10 mouse cellular contexts compared by ENCODE assay signal in the genomic region with DNA sequence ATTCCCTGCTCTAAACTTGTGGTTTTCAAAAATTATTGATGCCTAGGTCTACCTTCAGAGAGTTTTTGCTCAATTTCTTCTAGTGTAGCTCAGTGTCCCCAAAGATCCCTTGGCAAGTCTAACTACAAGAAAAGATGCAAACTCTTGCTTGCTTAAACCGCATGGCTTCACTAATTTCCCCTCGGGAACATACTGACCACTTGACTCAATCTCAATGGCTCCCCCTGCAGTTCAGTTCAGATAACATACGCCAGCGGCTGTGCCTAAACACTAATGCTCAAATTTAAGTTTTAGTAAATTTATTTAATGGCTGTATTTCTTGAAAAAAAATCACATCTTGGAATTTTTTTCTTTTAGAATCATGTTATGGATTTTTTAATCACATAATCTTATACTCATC. TPM values are rescaled to one million over a fixed set of nuclear protein-coding genes. Genes with fewer than 3 reads are reported as not detected.
DNase-seq lines count a peak whose midpoint lies in the region; ATAC-seq and TF ChIP-seq lines count a peak whose summit lies in the region.
"Had no signal": no experiment of that assay in that cellular context is flagged by ENCODE, and none has a peak within 500 bp of the region (broad histone marks: within the 10 kb centered on the region; RNA-seq: fewer than 3 reads in every experiment).

No protein-coding gene starts in this region.

- DNase-seq in midbrain, postnatal 0 days (ENCODE audit: low spot score), result peak; percentile 54
- peak; percentile 11 for DNase-seq in WW6 (ENCODE audit: low read depth, low spot score)
- peak; percentile 52 to 58 for DNase-seq in cerebellum, adult 2 months
- peak; percentile 24 for DNase-seq in gastrocnemius, postnatal 10 days
- peak; percentile 47 to 61 for DNase-seq in kidney, postnatal 4 days
- no peak for DNase-seq in neural tube, embryonic 10.5 days (ENCODE audit: extremely low spot score, low spot score)

- no peak for TF ChIP-seq POLR2A in cerebellum, adult 2 months (IDR thresholded peaks at IDR 0.05; ENCODE audit: borderline replicate concordance, insufficient read depth, low read length)

- no peak overlapping the region for H3K9ac ChIP-seq in midbrain, postnatal 0 days (replicated peaks; ENCODE audit: low read length, poor library complexity, severe bottlenecking)
- no peak overlapping the region for H3K9ac ChIP-seq in midbrain, embryonic 13.5 days (replicated peaks)
- H3K9ac ChIP-seq: embryonic facial prominence, embryonic 12.5 days; limb, embryonic 13.5 days had no signal

- H3K36me3 ChIP-seq in midbrain, postnatal 0 days (ENCODE audit: insufficient read depth, low read length), result no peaks in the 10 kb centered on the region
- no peaks in the 10 kb centered on the region for H3K36me3 ChIP-seq in midbrain, embryonic 13.5 days
- H3K36me3 ChIP-seq: embryonic facial prominence, embryonic 12.5 days; limb, embryonic 13.5 days had no signal

- ATAC-seq in midbrain, postnatal 0 days (ENCODE audit: low FRiP score), result no peak
- no peak for ATAC-seq in midbrain, embryonic 13.5 days
- ATAC-seq in megakaryocyte progenitor cell, adult 5-6 weeks (replicated peaks; ENCODE audit: poor library complexity), result peak; percentile 96

- no peak overlapping the region for H3K27ac ChIP-seq in midbrain, postnatal 0 days (ENCODE audit: low read depth, low read length)
- no peak overlapping the region for H3K27ac ChIP-seq in midbrain, embryonic 13.5 days
- no peak overlapping the region for H3K27ac ChIP-seq in cerebellum, adult 2 months (ENCODE audit: insufficient read depth, low read length)
- H3K27ac ChIP-seq: embryonic facial prominence, embryonic 12.5 days; limb, embryonic 13.5 days had no signal

- no peaks in the 10 kb centered on the region for H3K9me3 ChIP-seq in midbrain, postnatal 0 days (ENCODE audit: low read length)
- H3K9me3 ChIP-seq in midbrain, embryonic 13.5 days, result no peaks in the 10 kb centered on the region
- H3K9me3 ChIP-seq: embryonic facial prominence, embryonic 12.5 days; limb, embryonic 13.5 days had no signal

- H3K4me3 ChIP-seq in midbrain, postnatal 0 days (ENCODE audit: low read depth, low read length), result no peak overlapping the region
- H3K4me3 ChIP-seq in midbrain, embryonic 13.5 days (replicated peaks), result no peak overlapping the region
- H3K4me3 ChIP-seq in cerebellum, adult 2 months (replicated peaks; ENCODE audit: insufficient read depth, low read depth, low read length), result no peak overlapping the region
- H3K4me3 ChIP-seq: embryonic facial prominence, embryonic 12.5 days; limb, embryonic 13.5 days had no signal

- peak; percentile 58 for TF ChIP-seq CTCF in midbrain, postnatal 0 days (IDR thresholded peaks at IDR 0.05)
- peak; percentile 60; the same call in 1 of the 2 replicates for TF ChIP-seq CTCF in cerebellum, adult 2 months (IDR thresholded peaks at IDR 0.05; ENCODE audit: borderline replicate concordance, insufficient read depth, low read depth, low read length)

- WGBS in midbrain, postnatal 0 days, result 41% methylated on average over 4 of the region's 4 CpGs
- WGBS in midbrain, embryonic 13.5 days, result 48% methylated on average over 4 of the region's 4 CpGs
- WGBS in cerebellum, adult 2 months, result 39% methylated on average over 4 of the region's 4 CpGs

- H3K4me2 ChIP-seq in midbrain, postnatal 0 days (ENCODE audit: low read depth, low read length, poor library complexity, severe bottlenecking), result no peak overlapping the region
- no peak overlapping the region for H3K4me2 ChIP-seq in midbrain, embryonic 13.5 days (replicated peaks)
- H3K4me2 ChIP-seq: embryonic facial prominence, embryonic 12.5 days; limb, embryonic 13.5 days had no signal

- H3K27me3 ChIP-seq in midbrain, postnatal 0 days (ENCODE audit: insufficient read depth, low read length), result no peaks in the 10 kb centered on the region
- no peaks in the 10 kb centered on the region for H3K27me3 ChIP-seq in midbrain, embryonic 13.5 days
- H3K27me3 ChIP-seq in cerebellum, adult 2 months (ENCODE audit: control insufficient read depth, insufficient read depth, low read length), result no peaks in the 10 kb centered on the region
- H3K27me3 ChIP-seq: embryonic facial prominence, embryonic 12.5 days; limb, embryonic 13.5 days had no signal

- H3K4me1 ChIP-seq in midbrain, postnatal 0 days (ENCODE audit: insufficient read depth, low read length), result no peaks in the 10 kb centered on the region
- no peaks in the 10 kb centered on the region for H3K4me1 ChIP-seq in midbrain, embryonic 13.5 days (replicated peaks)
- no peaks in the 10 kb centered on the region for H3K4me1 ChIP-seq in cerebellum, adult 2 months (ENCODE audit: control insufficient read depth, insufficient read depth, low read length)
- H3K4me1 ChIP-seq: embryonic facial prominence, embryonic 12.5 days; limb, embryonic 13.5 days had no signal

RNA-seq across cellular contexts. Expression of a gene that starts 49.2 kb away (rescaled TPM):
- total RNA-seq in midbrain, postnatal 0 days (2014; rRNA removed), result 123 and 150 TPM in 2 replicates
- 14.1 and 17.9 TPM in 2 replicates for polyA plus RNA-seq in midbrain, postnatal 0 days (2015; fragmentation: Nextera tagmentation; extraction: Ambion mirVana)
- 9.7 and 10.7 TPM in 2 replicates for polyA plus RNA-seq in midbrain, embryonic 13.5 days (2015; fragmentation: Nextera tagmentation; extraction: Ambion mirVana)
- 22.4 and 24.7 TPM in 2 replicates for polyA plus RNA-seq in cerebellum, adult 2 months (2012; rRNA removed)
- total RNA-seq in gastrocnemius, postnatal 10 days (2021), result 10 to 100 TPM; 22.4 to 29.0 TPM
- total RNA-seq in megakaryocyte progenitor cell, adult 5-6 weeks (2015), result 2.9 and 5.8 TPM in 2 replicates
- total RNA-seq in megakaryocyte progenitor cell, adult 5-6 weeks (2017), result 4.5 and 4.8 TPM in 2 replicates
